Mouse (Mus musculus) telencephalon, adult 2 months (tissue): ENCODE measurements around the gene Trim71.

Experiments
- DNase-seq: peaks from one replicate; pipeline ENCODE4 v3.0.0-alpha.2; 2011; ENCODE audit warnings: low read depth, low spot score

Gene Trim71

DNA sequence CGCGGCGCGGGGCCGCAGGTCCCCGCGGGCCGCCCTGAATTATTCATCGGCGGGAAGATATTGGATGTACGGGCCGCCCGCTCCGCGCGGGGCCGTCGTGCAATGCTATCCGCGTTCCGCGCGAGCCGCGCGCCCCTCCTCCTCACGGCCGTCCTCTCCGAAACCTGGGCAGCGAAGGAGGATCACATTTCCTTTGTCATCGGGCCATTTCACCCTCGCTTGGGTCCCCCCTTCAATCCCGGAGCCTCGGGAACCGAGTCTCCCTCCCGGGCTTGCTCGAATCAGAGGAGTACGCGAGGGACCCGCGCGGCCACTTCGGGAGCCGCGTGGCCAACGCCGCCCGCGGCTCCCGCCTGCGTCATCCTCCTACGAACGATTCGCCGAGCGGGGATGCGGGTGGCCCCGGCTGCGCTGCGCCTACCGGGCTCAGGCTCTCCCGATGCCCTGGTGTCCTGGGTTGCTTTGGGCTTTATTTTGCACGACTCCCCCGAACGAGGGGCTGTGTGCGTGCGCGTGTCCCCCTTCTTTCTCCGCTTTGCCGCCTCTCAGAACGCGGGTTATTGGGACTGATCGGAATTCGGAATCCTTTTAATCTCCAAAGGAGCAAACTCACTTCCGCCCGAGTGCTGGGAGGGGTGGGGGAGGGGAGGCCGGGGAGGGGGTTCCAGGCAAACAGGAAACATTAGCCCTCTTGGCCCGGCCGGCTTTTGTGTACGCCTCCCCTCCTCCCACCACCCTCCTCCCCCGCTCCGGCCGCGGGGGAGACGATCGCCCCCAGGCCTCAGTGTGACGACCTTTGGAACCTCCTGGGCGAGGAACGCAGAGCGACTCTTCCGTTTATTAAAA, at the start of gene Trim71:
Gene Trim71 (minus strand): TSS at position 609 of the 846 bp plus-strand sequence.
- no peak for DNase-seq

GRCm38 (mm10) chr9:114613026-114613425, 48.9 kb upstream of the Trim71 start:
- DNase-seq, result no peak

DNA sequence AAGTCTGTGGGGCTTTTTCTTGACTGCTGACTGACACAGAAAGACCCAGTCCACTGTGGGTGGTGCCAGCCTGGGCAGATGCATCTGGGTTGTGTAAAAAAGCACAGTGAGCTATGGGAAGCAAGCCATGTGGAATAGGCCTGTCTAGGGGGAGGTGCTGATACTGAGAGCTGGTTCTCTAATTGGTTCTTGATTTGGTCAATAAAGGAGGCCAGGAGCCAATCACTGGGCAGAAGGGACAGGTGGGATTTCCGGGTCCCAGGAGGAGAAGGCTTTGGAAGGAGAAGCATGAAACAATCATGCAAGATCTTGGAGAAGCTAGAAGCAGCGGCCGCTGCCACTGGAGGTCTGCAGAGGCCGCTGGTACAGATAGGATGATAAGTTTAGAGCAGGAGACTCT, 48.4 kb upstream of the Trim71 start:
- no peak for DNase-seq

DNA sequence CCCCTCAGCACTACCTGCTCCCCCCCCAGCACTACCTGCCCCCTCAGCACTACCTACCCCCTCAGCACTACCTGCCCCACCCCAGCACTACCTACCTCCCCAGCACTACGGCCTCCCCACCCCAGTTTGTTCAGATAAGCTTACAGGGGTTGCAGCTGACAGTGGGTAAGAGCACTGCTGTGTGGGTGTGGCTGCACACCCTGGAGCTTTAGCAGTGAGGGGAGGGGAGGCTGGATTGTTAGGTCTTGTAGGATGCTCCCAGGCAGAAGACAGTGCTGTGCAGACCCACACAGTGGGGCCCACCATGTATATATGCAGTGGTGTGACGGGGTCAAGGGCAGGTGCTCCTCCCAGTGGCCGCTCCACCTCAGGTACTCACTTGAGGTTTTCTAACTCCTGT, 46.1 kb upstream of the Trim71 start:
- no peak for DNase-seq

DNA sequence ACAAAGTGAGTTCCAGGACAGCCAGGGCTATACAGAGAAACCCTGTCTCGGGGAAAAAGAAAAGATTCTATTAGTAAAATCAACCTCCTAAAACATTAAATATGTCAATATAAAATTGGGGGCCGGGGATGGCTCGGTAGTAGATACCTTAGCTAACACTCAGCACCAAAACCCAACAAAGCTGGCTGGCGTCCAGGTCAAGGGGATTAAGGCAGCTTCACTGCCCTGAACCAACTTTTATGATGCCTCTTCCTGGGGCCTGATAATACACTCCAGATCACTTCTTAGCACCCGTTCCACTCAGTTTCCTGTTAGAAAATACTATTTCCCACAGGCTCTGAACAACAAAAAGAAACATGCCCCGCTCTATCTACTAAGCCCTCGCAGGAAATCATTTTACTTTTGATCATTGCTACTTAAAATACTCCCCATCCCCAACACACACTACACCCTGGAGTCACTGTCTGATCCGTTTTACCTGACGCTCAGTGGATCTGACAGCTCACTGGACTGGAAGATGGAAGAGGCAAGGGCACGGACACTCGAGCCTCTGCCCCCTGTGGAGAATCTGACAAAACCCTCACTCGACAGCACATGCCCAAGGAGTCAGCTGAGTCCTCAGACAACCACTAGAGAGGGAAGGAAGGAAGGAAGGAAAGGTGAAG, 39.8 kb upstream of the Trim71 start:
- DNase-seq, result no peak

- no peak for DNase-seq
These were observed 36.9 kb upstream of the Trim71 start for GRCm38 (mm10) chr9:114601096-114601495.

- no peak for DNase-seq
These were observed 20.8 kb upstream of the Trim71 start for GRCm38 (mm10) chr9:114585017-114585345.

DNA sequence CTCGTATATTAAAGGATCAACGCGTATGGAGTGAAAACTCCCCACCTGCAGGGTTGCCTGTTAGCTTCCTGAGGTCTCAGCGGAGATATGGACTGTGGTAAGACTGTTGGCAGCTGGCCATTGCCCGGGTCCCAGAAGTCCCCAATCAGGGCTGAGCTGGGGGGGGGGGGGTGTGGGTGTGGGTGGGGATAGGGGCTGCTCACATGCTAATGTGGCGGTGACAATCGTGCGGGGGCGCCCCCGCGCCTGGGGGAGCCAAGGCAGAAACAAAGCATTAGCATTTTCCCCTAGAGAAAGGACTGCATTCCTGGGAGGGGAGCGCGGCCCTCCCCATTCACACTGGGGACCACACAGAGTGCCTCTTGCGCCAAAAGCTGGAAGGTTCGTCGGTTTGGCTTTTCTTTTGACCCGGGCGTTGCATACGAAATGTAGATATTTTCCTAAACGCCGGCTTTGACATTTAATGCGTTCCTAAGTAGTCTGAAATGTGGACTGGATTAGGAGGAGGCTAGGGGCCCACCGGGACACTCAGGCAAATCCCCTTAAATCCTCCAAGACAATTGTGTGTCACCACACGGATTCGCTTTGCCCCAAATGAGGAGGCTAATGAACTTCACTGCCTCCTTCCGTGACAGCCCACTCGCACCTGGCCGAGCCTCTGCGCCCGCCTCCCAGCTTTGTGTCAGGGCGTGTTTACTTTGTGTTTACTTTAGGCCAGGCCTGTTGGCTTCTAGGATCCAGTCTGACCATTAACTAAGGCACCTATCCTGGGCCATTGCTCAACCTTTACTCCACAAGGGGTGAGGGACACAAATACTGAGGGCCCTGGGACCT, 20.2 kb upstream of the Trim71 start:
- no peak for DNase-seq

DNA sequence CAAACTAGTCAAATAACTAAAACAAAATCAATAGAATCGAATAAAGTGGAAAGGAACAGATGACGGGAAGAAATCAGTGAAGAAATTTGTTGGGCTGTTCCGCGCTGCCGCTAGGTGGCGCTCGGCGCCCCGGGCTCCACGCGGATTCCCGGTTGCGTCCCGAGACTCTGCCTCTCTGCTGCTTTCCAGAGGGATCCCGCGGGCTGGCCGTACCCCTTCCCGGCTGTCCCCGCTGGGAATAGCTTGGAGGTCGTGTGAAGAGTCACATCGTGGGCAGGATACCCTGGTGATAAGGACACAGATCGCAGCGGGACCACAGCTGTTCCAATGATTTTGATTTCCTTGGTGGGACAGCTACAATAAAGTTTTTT, 19.6 kb upstream of the Trim71 start:
- no peak for DNase-seq

- no peak for DNase-seq
These were observed 14.5 kb upstream of the Trim71 start for GRCm38 (mm10) chr9:114578646-114579045.

GRCm38 (mm10) chr9:114576001-114576400, 11.8 kb upstream of the Trim71 start:
- DNase-seq, result no peak

DNA sequence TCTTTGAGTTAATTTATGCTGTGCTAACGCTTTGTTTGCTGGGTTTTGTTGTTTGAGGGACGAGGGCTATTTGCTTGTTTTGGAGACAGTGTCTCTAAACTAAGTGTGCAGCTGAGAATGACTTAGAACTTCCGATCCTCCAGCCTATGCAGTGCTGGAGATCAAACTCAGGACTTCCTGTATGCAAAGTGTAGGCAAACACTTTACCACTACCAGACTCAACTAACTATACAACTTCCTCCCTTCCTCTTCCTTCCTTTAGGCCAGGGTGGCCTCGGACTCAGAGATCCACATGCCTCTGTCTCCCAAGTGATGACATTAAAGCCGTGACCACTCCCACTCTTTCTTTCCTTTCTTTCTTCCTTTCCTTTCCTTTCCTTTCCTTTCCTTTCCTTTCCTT, 9.4 kb upstream of the Trim71 start:
- DNase-seq, result no peak

- DNase-seq, result no peak
These were observed 4.7 kb upstream of the Trim71 start for GRCm38 (mm10) chr9:114568682-114569474.

GRCm38 (mm10) chr9:114564667-114565066, 498 bp upstream of the Trim71 start:
- DNase-seq, result no peak

- no peak for DNase-seq
These were observed 1.0 kb downstream of the Trim71 start for GRCm38 (mm10) chr9:114562919-114563751.

DNA sequence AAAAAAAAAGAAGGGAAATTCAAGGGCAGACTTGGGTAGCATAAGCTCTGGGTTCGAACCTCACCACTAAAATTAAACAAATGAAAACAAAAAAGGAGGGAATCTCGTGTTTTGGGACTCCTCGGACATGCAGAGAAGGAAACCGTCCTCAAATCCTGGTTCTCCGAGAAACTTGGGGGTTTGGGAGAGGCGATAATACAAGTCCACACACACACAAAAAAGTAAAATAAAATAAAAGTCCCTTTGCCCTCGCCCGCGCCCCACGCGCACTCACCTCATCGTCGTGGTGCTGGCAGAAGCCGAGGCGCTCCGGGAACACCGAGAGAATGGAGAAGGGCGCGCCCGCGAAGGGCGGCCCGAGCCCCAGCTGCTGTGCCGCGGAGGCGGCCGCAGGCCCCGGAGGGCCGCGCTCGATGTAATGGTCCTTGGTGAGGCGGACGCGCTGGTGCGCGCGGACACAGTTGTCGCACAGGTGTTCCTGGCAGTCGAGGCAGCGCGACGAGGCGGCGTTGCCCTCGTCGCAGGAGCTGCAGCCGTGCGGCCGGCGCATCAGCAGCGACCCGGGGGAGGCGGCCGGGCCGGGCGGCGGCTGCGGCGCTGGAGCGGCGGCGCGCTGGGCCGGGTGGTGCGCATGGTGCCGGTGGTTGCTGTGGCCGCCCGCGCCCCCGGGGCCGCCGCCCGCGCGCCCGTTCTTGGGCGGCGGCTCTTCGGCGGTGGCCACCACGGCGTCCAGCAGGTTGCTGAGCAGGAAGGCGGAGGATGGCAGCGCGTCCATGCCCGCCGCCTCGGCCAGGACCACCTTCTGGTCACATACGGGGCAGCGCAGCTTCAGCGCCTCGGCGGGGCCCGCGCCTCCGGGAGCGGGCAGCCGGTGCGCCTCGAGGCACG, 1.9 kb downstream of the Trim71 start:
- no peak for DNase-seq

DNA sequence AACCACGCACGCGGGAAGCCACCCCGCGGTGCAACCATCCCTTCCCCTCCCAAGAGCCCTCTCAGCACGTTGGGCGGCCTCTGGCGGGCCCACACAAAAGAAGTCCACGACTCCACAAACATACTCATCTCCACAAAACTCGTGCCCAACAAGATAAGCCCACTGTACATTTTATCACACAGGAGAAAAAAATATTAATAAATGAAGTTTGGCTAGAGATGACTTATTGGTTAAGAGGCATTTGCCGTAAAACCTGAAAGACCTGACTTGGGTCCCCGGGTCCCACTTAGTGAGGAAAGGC, 2.5 kb downstream of the Trim71 start:
- no peak for DNase-seq

DNA sequence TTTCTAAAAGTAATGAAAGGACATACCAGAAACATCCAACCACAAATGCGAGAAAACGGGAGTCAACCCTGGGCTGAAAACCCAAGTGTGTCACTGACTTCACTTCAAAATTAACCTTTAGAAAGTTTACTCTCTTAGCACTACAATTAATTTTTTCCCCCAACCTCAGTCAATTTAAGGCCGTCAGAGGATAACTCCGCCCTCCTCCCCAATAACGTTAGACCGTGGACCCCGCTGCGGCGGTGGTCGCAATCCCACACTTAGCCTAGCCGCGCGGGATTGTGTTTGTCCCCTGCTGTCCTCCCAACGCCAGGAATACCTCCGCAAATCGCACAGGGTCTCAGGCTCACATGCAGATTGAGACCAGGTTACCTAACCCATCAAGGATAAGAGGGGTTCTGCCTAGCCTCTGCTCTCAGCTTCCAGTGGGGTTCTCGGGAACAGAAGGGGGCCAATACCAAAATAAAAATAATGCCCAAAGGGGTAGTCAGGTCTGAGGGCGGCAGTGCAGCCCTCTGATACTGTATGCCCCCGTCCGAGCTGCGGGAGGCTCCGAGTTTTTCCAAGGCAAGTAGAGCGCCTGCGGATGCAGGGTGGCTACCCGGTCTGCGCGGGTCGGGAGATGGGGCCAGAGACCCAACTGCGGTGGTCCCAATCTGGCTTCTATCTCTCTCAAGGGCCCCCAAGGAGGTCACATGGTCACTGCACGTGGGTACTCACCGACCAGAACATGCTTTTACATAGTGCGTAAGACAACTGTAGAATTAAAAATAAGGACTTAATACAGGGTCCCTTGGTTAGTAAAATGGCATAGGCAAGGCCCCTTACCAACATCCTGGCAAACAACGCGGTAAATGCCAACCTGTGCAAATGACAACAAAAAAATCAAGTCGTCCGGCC, 3.1 kb downstream of the Trim71 start:
- no peak for DNase-seq

DNA sequence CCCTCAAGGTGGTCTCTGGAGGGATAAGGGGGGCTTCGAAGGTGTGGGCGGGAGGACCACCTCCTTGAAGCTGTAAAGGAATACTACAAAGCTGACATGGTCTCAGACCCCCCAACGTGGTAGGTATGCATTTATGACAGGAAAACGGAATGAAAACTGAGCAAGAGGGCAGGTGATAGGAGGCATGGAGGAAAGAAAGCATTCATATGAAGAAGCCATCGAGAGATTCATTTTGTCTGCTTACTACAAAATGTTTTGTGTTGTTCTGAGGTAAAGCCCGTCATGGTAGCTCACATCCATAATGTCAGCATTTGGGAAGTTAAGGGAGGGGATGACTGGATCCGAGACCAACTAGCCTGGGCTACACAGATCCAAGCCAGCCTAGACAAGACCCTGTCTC, 4.0 kb downstream of the Trim71 start:
- DNase-seq, result no peak
